Mouse (Mus musculus): ENCODE measurements at regions not wholly inside any gene's neighbourhood (a gene's known extent, or its start where the extent isn't known, plus 50 kb on each side); places are given as distances from the start of the nearest gene placed in this dataset.

GRCm38 (mm10) chr10:71727746-71728145 is 380.2 kb downstream of the Ipmk start:
- H3K27me3 ChIP-seq (ENCODE audit: insufficient read depth, low read length), result no peaks in the 10 kb centered on the region
- no peaks in the 10 kb centered on the region for H3K9me3 ChIP-seq (ENCODE audit: low read length)
- ATAC-seq (ENCODE audit: low FRiP score), result no peak
- no peak overlapping the region for H3K27ac ChIP-seq (ENCODE audit: low read depth, low read length)
- H3K9ac ChIP-seq (replicated peaks; ENCODE audit: low read length, poor library complexity, severe bottlenecking), result no peak overlapping the region
- TF ChIP-seq CTCF (IDR thresholded peaks at IDR 0.05), result peak; percentile 44
- no peak overlapping the region for H3K4me3 ChIP-seq (ENCODE audit: low read depth, low read length)
- H3K36me3 ChIP-seq (ENCODE audit: insufficient read depth, low read length), result no peaks in the 10 kb centered on the region
- H3K4me1 ChIP-seq (ENCODE audit: insufficient read depth, low read length), result no peaks in the 10 kb centered on the region
- 50% methylated on average over 4 of the region's 4 CpGs for WGBS
- H3K4me2 ChIP-seq (ENCODE audit: low read depth, low read length, poor library complexity, severe bottlenecking), result no peak overlapping the region
- peak; percentile 18 for DNase-seq (ENCODE audit: low spot score)

- H3K36me3 ChIP-seq (ENCODE audit: insufficient read depth, low read length), result no peaks in the 10 kb centered on the region
- TF ChIP-seq CTCF (IDR thresholded peaks at IDR 0.05), result no peak
- WGBS, result 68% methylated on average over 3 of the region's 3 CpGs
- H3K27me3 ChIP-seq (ENCODE audit: insufficient read depth, low read length), result no peaks in the 10 kb centered on the region
- H3K4me2 ChIP-seq (ENCODE audit: low read depth, low read length, poor library complexity, severe bottlenecking), result no peak overlapping the region
- H3K4me3 ChIP-seq (ENCODE audit: low read depth, low read length), result no peak overlapping the region
- no peak; the same call in 1 of the 2 replicates for ATAC-seq (ENCODE audit: low FRiP score)
- peak; percentile 82 for DNase-seq (ENCODE audit: low spot score)
- H3K9ac ChIP-seq (replicated peaks; ENCODE audit: low read length, poor library complexity, severe bottlenecking), result no peak overlapping the region
- H3K4me1 ChIP-seq (ENCODE audit: insufficient read depth, low read length), result no peaks in the 10 kb centered on the region
- no peaks in the 10 kb centered on the region for H3K9me3 ChIP-seq (ENCODE audit: low read length)
- H3K27ac ChIP-seq (ENCODE audit: low read depth, low read length), result no peak overlapping the region
Measured at GRCm38 (mm10) chr10:71733821-71734220, 386.3 kb downstream of the Ipmk start.

- no peaks in the 10 kb centered on the region for H3K9me3 ChIP-seq (ENCODE audit: low read length)
- no peak overlapping the region for H3K27ac ChIP-seq (ENCODE audit: low read depth, low read length)
- no peak overlapping the region for H3K4me3 ChIP-seq (ENCODE audit: low read depth, low read length)
- H3K27me3 ChIP-seq (ENCODE audit: insufficient read depth, low read length), result no peaks in the 10 kb centered on the region
- H3K4me2 ChIP-seq (ENCODE audit: low read depth, low read length, poor library complexity, severe bottlenecking), result no peak overlapping the region
- H3K36me3 ChIP-seq (ENCODE audit: insufficient read depth, low read length), result no peaks in the 10 kb centered on the region
- DNase-seq (ENCODE audit: low spot score) (no peak), ATAC-seq (ENCODE audit: low FRiP score) (no peak)
- WGBS, result 81% methylated on average over 2 of the region's 2 CpGs
- TF ChIP-seq CTCF (IDR thresholded peaks at IDR 0.05), result no peak
- no peaks in the 10 kb centered on the region for H3K4me1 ChIP-seq (ENCODE audit: insufficient read depth, low read length)
- no peak overlapping the region for H3K9ac ChIP-seq (replicated peaks; ENCODE audit: low read length, poor library complexity, severe bottlenecking)
Measured at GRCm38 (mm10) chr10:71734481-71734880, 386.9 kb downstream of the Ipmk start.

GRCm38 (mm10) chr10:71738280-71738679 is 390.7 kb downstream of the Ipmk start:
- no peaks in the 10 kb centered on the region for H3K36me3 ChIP-seq (ENCODE audit: insufficient read depth, low read length)
- H3K27ac ChIP-seq (ENCODE audit: low read depth, low read length), result no peak overlapping the region
- no peaks in the 10 kb centered on the region for H3K9me3 ChIP-seq (ENCODE audit: low read length)
- no peak overlapping the region for H3K9ac ChIP-seq (replicated peaks; ENCODE audit: low read length, poor library complexity, severe bottlenecking)
- H3K4me3 ChIP-seq (ENCODE audit: low read depth, low read length), result no peak overlapping the region
- TF ChIP-seq CTCF (IDR thresholded peaks at IDR 0.05), result no peak
- DNase-seq (ENCODE audit: low spot score) (no peak), ATAC-seq (ENCODE audit: low FRiP score) (no peak)
- 25% methylated on average over 4 of the region's 4 CpGs for WGBS
- H3K4me2 ChIP-seq (ENCODE audit: low read depth, low read length, poor library complexity, severe bottlenecking), result no peak overlapping the region
- H3K27me3 ChIP-seq (ENCODE audit: insufficient read depth, low read length), result no peaks in the 10 kb centered on the region
- no peaks in the 10 kb centered on the region for H3K4me1 ChIP-seq (ENCODE audit: insufficient read depth, low read length)

GRCm38 (mm10) chr10:71748557-71749493 is 401.3 kb downstream of the Ipmk start:
- DNase-seq (ENCODE audit: low spot score) (no peak), ATAC-seq (ENCODE audit: low FRiP score) (no peak)
- 80% methylated on average over 8 of the region's 8 CpGs for WGBS
- Histone ChIP-seq H3K4me2 (ENCODE audit: low read depth, low read length, poor library complexity, severe bottlenecking) (no peak overlapping the region), H3K4me3 (ENCODE audit: low read depth, low read length) (no peak overlapping the region), H3K27ac (ENCODE audit: low read depth, low read length) (no peak overlapping the region), H3K4me1 (ENCODE audit: insufficient read depth, low read length) (no peaks in the 10 kb centered on the region), H3K9me3 (ENCODE audit: low read length) (no peaks in the 10 kb centered on the region), H3K9ac (replicated peaks; ENCODE audit: low read length, poor library complexity, severe bottlenecking) (no peak overlapping the region), H3K36me3 (ENCODE audit: insufficient read depth, low read length) (no peaks in the 10 kb centered on the region), H3K27me3 (ENCODE audit: insufficient read depth, low read length) (no peaks in the 10 kb centered on the region)
- no peak for TF ChIP-seq CTCF (IDR thresholded peaks at IDR 0.05)

- ATAC-seq (ENCODE audit: low FRiP score) (no peak), DNase-seq (ENCODE audit: low spot score) (no peak)
- Histone ChIP-seq H3K27me3 (ENCODE audit: insufficient read depth, low read length) (no peaks in the 10 kb centered on the region), H3K4me2 (ENCODE audit: low read depth, low read length, poor library complexity, severe bottlenecking) (no peak overlapping the region), H3K4me1 (ENCODE audit: insufficient read depth, low read length) (no peaks in the 10 kb centered on the region), H3K9me3 (ENCODE audit: low read length) (no peaks in the 10 kb centered on the region), H3K36me3 (ENCODE audit: insufficient read depth, low read length) (no peaks in the 10 kb centered on the region), H3K9ac (replicated peaks; ENCODE audit: low read length, poor library complexity, severe bottlenecking) (no peak overlapping the region), H3K4me3 (ENCODE audit: low read depth, low read length) (no peak overlapping the region), H3K27ac (ENCODE audit: low read depth, low read length) (no peak overlapping the region)
- no peak for TF ChIP-seq CTCF (IDR thresholded peaks at IDR 0.05)
- WGBS, result 77% methylated on average over 2 of the region's 2 CpGs
Measured at GRCm38 (mm10) chr10:71753255-71753654, 405.7 kb downstream of the Ipmk start.
